Mouse (Mus musculus) testis, adult 2 months (tissue): ENCODE data around the gene Lemd1. TPM values are rescaled to one million over a fixed set of nuclear protein-coding genes. Genes with fewer than 3 reads are reported as not detected.

Experiments used
- H3K27ac ChIP-seq: fragments of 200-500 bp; 2 replicates; pipeline ENCODE4 v1.5.1; 2012; ENCODE audit warnings: low read depth, low read length; ENCODE audit not compliant: control insufficient read depth, insufficient read depth
- H3K27me3 ChIP-seq: fragments of 200-500 bp; 2 replicates; pipeline ENCODE4 v1.6.1; 2012; ENCODE audit warnings: mild to moderate bottlenecking, low read length, moderate library complexity; ENCODE audit not compliant: control insufficient read depth, insufficient read depth
- H3K36me3 ChIP-seq: fragments of 200-500 bp; 2 replicates; pipeline ENCODE4 v1.6.1; 2012; ENCODE audit warnings: mild to moderate bottlenecking, low read length; ENCODE audit not compliant: control insufficient read depth, insufficient read depth
- H3K4me1 ChIP-seq: fragments of 200-500 bp; 2 replicates; pipeline ENCODE4 v1.6.1; 2012; ENCODE audit warnings: low read length; ENCODE audit not compliant: control insufficient read depth, insufficient read depth
- H3K4me3 ChIP-seq: fragments of 200-500 bp; 2 replicates; pipeline ENCODE4 v1.5.1; 2012; ENCODE audit warnings: low read depth, mild to moderate bottlenecking, low read length, moderate library complexity, mixed read lengths; ENCODE audit not compliant: control insufficient read depth
- CTCF ChIP-seq: fragments of 200-500 bp; IDR thresholded peaks from 2 replicates; pipeline ENCODE4 v1.5.1; 2012; ENCODE audit warnings: low read depth, mild to moderate bottlenecking, inconsistent platforms, low read length, moderate library complexity; ENCODE audit not compliant: control insufficient read depth, insufficient read depth, insufficient replicate concordance
- POLR2A ChIP-seq: fragments of 200-500 bp; IDR thresholded peaks from 2 replicates; pipeline ENCODE4 v1.6.1; 2012; ENCODE audit warnings: low read depth, mild to moderate bottlenecking, inconsistent platforms, low read length, moderate library complexity; ENCODE audit not compliant: control insufficient read depth
- polyA plus RNA-seq: library from polyadenylated mRNA; depleted of rRNA; stranded (reverse); fragments of >200 nt; gene quantifications from 2 replicates; pipeline ENCODE4 v1.2.3, GENCODE M21; 2012

Lemd1 gene
- polyA plus RNA-seq, 1 experiment = 162 TPM

- Histone ChIP-seq H3K4me1 (no peaks in the 10 kb centered on the region), H3K27me3 (no peaks in the 10 kb centered on the region), H3K36me3 (no peaks in the 10 kb centered on the region), H3K4me3 (no peak overlapping the region), H3K27ac (no peak overlapping the region)
- TF ChIP-seq POLR2A = no peak
- TF ChIP-seq CTCF = no peak
Measured at GRCm38 (mm10) chr1:132292318-132293129, 101.3 kb downstream of the Lemd1 start.

GRCm38 (mm10) chr1:132295506-132295905 is 104.3 kb downstream of the Lemd1 start:
- no peak overlapping the region for H3K4me3 ChIP-seq
- no peaks in the 10 kb centered on the region for H3K36me3 ChIP-seq
- no peak overlapping the region for H3K27ac ChIP-seq
- H3K4me1 ChIP-seq = peaks cover 14% of the 10 kb centered on the region
- TF ChIP-seq POLR2A = no peak
- no peak for TF ChIP-seq CTCF
- no peaks in the 10 kb centered on the region; the same call in 1 of the 2 replicates for H3K27me3 ChIP-seq

- TF ChIP-seq CTCF (no peak), POLR2A (no peak)
- no peaks in the 10 kb centered on the region; the same call in 1 of the 2 replicates for H3K27me3 ChIP-seq
- no peak overlapping the region for H3K4me3 ChIP-seq
- H3K4me1 ChIP-seq = peaks cover 14% of the 10 kb centered on the region
- H3K36me3 ChIP-seq = no peaks in the 10 kb centered on the region
- no peak overlapping the region for H3K27ac ChIP-seq
Measured at GRCm38 (mm10) chr1:132296051-132296450, 104.8 kb downstream of the Lemd1 start.

GRCm38 (mm10) chr1:132298425-132298800 is 107.2 kb downstream of the Lemd1 start, which contains the start of gene Klhdc8a:
Klhdc8a (plus strand) TSS chr1:132298626.
- no peak for TF ChIP-seq POLR2A
- TF ChIP-seq CTCF = no peak
- Histone ChIP-seq H3K27me3 (no peaks in the 10 kb centered on the region; the same call in 1 of the 2 replicates), H3K36me3 (no peaks in the 10 kb centered on the region), H3K4me3 (peak within 1 kb of the TSS; percentile 79), H3K4me1 (peaks cover 14% of the 10 kb centered on the region), H3K27ac (no peak within 1 kb of the TSS)

GRCm38 (mm10) chr1:132298801-132299464 is 107.7 kb downstream of the Lemd1 start:
- peak overlapping the region; percentile 79 for H3K4me3 ChIP-seq
- TF ChIP-seq CTCF (no peak), POLR2A (no peak)
- no peak overlapping the region for H3K27ac ChIP-seq
- H3K4me1 ChIP-seq = peaks cover 14% of the 10 kb centered on the region
- H3K27me3 ChIP-seq = no peaks in the 10 kb centered on the region; the same call in 1 of the 2 replicates
- no peaks in the 10 kb centered on the region for H3K36me3 ChIP-seq

- Histone ChIP-seq H3K27ac (no peak overlapping the region), H3K4me3 (no peak overlapping the region), H3K36me3 (no peaks in the 10 kb centered on the region), H3K4me1 (peaks cover 14% of the 10 kb centered on the region), H3K27me3 (no peaks in the 10 kb centered on the region; the same call in 1 of the 2 replicates)
- TF ChIP-seq POLR2A (no peak), CTCF (no peak)
Measured at GRCm38 (mm10) chr1:132299744-132300143, 108.5 kb downstream of the Lemd1 start.

GRCm38 (mm10) chr1:132301242-132301641 is 110.0 kb downstream of the Lemd1 start:
- Histone ChIP-seq H3K4me3 (no peak overlapping the region), H3K27ac (no peak overlapping the region), H3K27me3 (no peaks in the 10 kb centered on the region; the same call in 1 of the 2 replicates), H3K4me1 (peaks cover 14% of the 10 kb centered on the region), H3K36me3 (no peaks in the 10 kb centered on the region)
- TF ChIP-seq POLR2A = no peak
- TF ChIP-seq CTCF = no peak
